Mouse (Mus musculus): Measurements from ENCODE around the gene Ndufb6. TPM values are rescaled to one million over a fixed set of nuclear protein-coding genes. Genes with fewer than 3 reads are reported as not detected.

Ndufb6 gene
- polyA plus RNA-seq, 1 experiment from 2014 or later: 280 TPM

DNA sequence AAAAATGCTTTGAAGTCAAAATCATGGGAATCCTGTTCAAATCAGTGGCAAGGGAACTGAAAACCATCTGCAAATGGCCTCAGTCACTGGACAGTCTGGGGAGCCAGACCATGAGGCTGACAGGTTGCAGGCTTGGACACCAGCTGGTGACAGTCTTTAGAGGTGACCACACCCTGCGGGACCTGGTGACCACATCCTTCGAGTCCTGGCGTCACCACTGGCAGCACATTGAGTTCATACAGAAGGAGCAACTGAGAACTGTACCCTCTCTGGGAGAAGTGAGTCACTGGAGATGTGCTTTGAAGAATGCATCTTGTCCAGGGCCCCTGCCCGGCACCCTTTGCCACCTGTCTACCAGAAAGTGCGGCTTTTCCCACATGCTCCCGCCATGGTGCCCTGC is 49.5 kb downstream of the Ndufb6 start:
- 91% methylated on average over 6 of the region's 6 CpGs for WGBS
- Histone ChIP-seq H3K9me3 (no peaks in the 10 kb centered on the region), H3K36me3 (no peaks in the 10 kb centered on the region), H3K27ac (no peak overlapping the region), H3K4me3 (no peak overlapping the region), H3K4me1 (no peaks in the 10 kb centered on the region), H3K9ac (no peak overlapping the region), H3K4me2 (replicated peaks) (no peak overlapping the region), H3K27me3 (no peaks in the 10 kb centered on the region)
- no peak for ATAC-seq (ENCODE audit: insufficient number of reproducible peaks, insufficient read depth, low FRiP score, low TSS enrichment)

DNA sequence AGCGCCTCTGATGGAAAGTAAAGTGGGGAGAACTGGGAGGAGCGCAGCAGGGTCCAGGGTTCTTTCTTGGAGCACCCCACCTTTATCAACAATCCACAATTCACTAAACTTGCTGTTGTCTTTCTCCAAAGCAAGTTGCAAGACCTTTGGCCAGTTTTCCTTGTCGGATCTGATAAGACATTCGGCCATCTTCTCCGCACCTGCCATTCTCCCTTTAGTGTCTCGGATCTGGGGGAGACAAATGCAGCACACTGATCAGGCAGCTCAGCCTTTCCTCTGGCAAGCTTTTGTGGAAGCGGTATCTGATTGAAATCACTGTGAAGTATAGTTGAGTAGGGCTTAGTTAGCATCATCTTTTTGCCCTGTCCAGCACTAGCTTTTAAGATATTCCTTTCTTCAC is 51.3 kb downstream of the Ndufb6 start:
- Histone ChIP-seq H3K27me3 (no peaks in the 10 kb centered on the region), H3K4me1 (no peaks in the 10 kb centered on the region), H3K9ac (no peak overlapping the region), H3K4me3 (no peak overlapping the region), H3K9me3 (no peaks in the 10 kb centered on the region), H3K36me3 (no peaks in the 10 kb centered on the region), H3K4me2 (replicated peaks) (no peak overlapping the region), H3K27ac (no peak overlapping the region)
- 89% methylated on average over 7 of the region's 7 CpGs for WGBS
- no peak for ATAC-seq (ENCODE audit: insufficient number of reproducible peaks, insufficient read depth, low FRiP score, low TSS enrichment)

DNA sequence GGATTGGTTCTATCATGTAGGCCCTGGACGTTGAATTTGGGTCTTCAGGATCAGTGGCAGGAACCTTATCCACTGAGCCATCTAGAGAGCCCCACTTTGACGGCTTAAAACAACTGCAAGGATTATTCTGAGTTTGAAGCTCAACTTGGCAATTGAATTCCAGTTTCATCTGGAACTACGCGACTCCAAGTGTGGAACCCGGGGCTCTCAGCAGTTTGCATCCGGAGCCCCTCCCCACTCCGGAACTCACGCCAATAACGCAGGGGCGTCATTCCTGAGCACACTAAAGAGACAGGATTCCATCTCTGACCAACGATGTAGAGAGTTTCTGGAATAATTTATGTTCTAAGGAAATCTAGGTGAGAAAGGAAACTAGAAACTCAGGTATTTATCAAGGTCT is 52.1 kb downstream of the Ndufb6 start:
- no peak overlapping the region for H3K27ac ChIP-seq
- no peak overlapping the region for H3K9ac ChIP-seq
- H3K36me3 ChIP-seq: no peaks in the 10 kb centered on the region
- no peak overlapping the region for H3K4me2 ChIP-seq (replicated peaks)
- 90% methylated on average over 11 of the region's 11 CpGs for WGBS
- no peaks in the 10 kb centered on the region for H3K9me3 ChIP-seq
- H3K4me1 ChIP-seq: no peaks in the 10 kb centered on the region
- no peaks in the 10 kb centered on the region for H3K27me3 ChIP-seq
- no peak for ATAC-seq (ENCODE audit: insufficient number of reproducible peaks, insufficient read depth, low FRiP score, low TSS enrichment)
- H3K4me3 ChIP-seq: no peak overlapping the region

DNA sequence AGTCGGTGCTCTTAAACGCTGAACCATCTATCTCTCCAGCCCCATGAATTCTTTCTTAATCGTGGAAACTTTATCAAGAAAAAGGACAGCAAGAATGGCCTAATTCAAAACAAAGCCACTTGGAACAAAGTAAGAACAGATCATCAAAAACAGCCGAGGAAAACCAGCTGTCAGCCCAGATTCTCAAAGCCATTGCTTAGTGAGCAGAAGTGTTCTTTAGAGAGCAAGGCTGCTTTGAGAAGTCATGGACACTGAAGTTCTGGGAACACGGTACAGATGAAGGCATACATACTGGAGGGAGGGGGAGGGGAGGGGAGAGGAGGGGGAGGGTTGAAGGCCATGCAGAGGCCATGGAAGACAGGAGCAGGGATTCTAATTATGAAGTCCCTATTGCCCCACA is 53.1 kb downstream of the Ndufb6 start:
- H3K4me2 ChIP-seq (replicated peaks): no peak overlapping the region
- no peak overlapping the region for H3K4me3 ChIP-seq
- H3K4me1 ChIP-seq: no peaks in the 10 kb centered on the region
- no peak for ATAC-seq (ENCODE audit: insufficient number of reproducible peaks, insufficient read depth, low FRiP score, low TSS enrichment)
- no peak overlapping the region for H3K9ac ChIP-seq
- H3K9me3 ChIP-seq: no peaks in the 10 kb centered on the region
- no peak overlapping the region for H3K27ac ChIP-seq
- H3K27me3 ChIP-seq: peaks cover 8% of the 10 kb centered on the region
- H3K36me3 ChIP-seq: no peaks in the 10 kb centered on the region
- WGBS: 72% methylated on average over 5 of the region's 5 CpGs

DNA sequence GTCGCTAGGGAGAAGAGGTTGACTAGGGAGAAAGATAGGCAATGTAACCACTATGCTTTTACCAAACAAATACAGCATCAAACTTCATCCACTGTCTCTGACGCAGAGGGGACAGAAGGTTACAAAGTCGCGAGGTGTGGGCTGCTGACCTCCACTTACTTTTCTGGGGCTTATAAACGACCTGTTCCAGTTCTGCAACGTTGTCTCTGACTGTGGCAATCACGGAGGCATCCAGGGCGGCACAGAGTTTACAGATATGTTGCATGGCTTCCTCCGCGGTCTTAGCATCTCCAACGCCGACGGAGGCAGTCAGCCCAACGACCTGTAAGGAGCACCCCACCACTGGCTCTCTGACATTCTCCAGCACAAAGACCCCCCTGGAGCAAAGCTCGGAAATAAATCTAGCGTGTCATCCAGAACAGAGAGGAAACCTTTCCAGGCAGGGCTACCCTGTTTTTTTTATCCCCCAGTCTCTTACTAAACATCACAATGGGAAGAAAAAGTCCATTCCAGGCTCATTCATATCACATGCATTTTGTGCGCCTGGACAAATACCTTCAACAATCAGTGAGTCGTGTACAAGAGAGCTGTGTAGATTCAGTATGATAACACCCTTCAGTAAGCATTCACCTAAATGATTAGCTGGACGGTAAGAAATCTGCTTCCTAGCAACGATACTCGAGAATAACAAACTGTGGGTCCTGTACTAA is 57.2 kb downstream of the Ndufb6 start:
- H3K27ac ChIP-seq: no peak overlapping the region
- no peaks in the 10 kb centered on the region for H3K9me3 ChIP-seq
- H3K9ac ChIP-seq: no peak overlapping the region
- H3K4me3 ChIP-seq: no peak overlapping the region
- ATAC-seq (ENCODE audit: insufficient number of reproducible peaks, insufficient read depth, low FRiP score, low TSS enrichment): no peak
- H3K36me3 ChIP-seq: no peaks in the 10 kb centered on the region
- 53% methylated on average over 21 of the region's 21 CpGs for WGBS
- H3K27me3 ChIP-seq: peaks cover 14% of the 10 kb centered on the region
- H3K4me1 ChIP-seq: no peaks in the 10 kb centered on the region
- H3K4me2 ChIP-seq (replicated peaks): no peak overlapping the region

- H3K4me1 ChIP-seq: no peaks in the 10 kb centered on the region
- no peaks in the 10 kb centered on the region for H3K9me3 ChIP-seq
- ATAC-seq (ENCODE audit: insufficient number of reproducible peaks, insufficient read depth, low FRiP score, low TSS enrichment): no peak
- WGBS: 47% methylated on average over 14 of the region's 14 CpGs
- H3K36me3 ChIP-seq: no peaks in the 10 kb centered on the region
- no peak overlapping the region for H3K27ac ChIP-seq
- no peak overlapping the region for H3K4me3 ChIP-seq
- H3K4me2 ChIP-seq (replicated peaks): no peak overlapping the region
- H3K9ac ChIP-seq: no peak overlapping the region
- peaks cover 14% of the 10 kb centered on the region for H3K27me3 ChIP-seq
Observed at GRCm38 (mm10) chr4:40221004-40221760, 58.0 kb downstream of the Ndufb6 start.

Other genes starting within 250 kb of the Ndufb6 start
- 56.8 and 57.9 TPM in 2 replicates for gene Aco1, start 136.3 kb downstream of the Ndufb6 start, polyA plus RNA-seq (2016; fragmentation: Nextera tagmentation; extraction: Ambion mirVana)
- gene Ddx58, start 39.6 kb downstream of the Ndufb6 start, polyA plus RNA-seq (2016; fragmentation: Nextera tagmentation; extraction: Ambion mirVana): 8.3 and 8.5 TPM in 2 replicates
- gene Smim27, start 9.8 kb downstream of the Ndufb6 start, polyA plus RNA-seq (2016; fragmentation: Nextera tagmentation; extraction: Ambion mirVana): 30.0 and 34.6 TPM in 2 replicates
- 50.7 and 57.7 TPM in 2 replicates for gene Topors, start 9.6 kb downstream of the Ndufb6 start, polyA plus RNA-seq (2016; fragmentation: Nextera tagmentation; extraction: Ambion mirVana)
- gene Tmem215, start 192.8 kb upstream of the Ndufb6 start, polyA plus RNA-seq (2016; fragmentation: Nextera tagmentation; extraction: Ambion mirVana): 0.22 and 0.32 TPM in 2 replicates